Mouse (Mus musculus): ENCODE measurements around the gene Usp29.
"Not testable (repeated sequence)": the region's sequence is repeated elsewhere in the genome, so short reads cannot be mapped to it uniquely, and the experiment has no call there.

The Usp29 gene

DNA sequence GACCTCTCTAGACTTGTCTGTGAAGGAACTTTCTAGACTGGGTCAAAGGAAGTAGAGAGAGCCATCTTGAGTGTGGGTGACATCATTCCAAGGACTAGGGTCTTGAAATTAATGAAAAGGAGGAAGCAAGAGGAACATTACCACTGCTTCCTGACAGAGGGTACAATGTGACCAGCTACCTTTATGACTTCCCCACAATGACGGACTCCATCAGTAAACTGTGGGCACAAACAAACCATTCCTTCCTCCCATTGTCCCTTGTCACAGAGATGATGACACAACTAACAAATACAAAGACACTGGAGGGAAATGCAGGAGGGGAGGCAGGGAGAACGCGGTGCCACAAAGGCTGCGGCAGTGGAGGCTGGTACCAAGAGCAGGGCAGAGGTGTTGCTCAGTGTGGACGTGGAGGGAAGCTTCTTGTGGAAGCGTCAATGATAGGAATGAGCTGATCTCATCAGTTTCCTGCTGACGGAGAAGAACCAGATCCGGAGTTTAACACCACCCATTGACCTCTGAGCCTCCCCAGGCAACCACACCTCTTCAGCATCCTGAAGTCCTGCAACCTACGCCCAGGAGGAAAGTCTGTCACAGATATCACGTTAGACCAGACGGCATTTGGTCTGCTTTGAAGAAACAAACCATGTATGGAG is 149.3 kb downstream of the Usp29 start:
- peaks cover 9% of the 10 kb centered on the region; the same call in 1 of the 2 replicates for H3K4me1 ChIP-seq (replicated peaks; ENCODE audit: low read depth, low read length)
- no peak overlapping the region for H3K4me3 ChIP-seq (replicated peaks; ENCODE audit: low read length)
- no peaks in the 10 kb centered on the region for H3K36me3 ChIP-seq (ENCODE audit: insufficient read depth, low read length)
- H3K9me3 ChIP-seq (ENCODE audit: low read length): no peaks in the 10 kb centered on the region
- H3K27me3 ChIP-seq (ENCODE audit: insufficient read depth, low read length): 0 out of 2 replicates have a peak, but pooled peaks cover 4% of the 10 kb centered on the region
- no peak for TF ChIP-seq NANOG (IDR thresholded peaks at IDR 0.05; ENCODE audit: borderline replicate concordance, low read length)
- TF ChIP-seq POU5F1 (IDR thresholded peaks at IDR 0.05; ENCODE audit: borderline replicate concordance, low read length): no peak
- no peak for TF ChIP-seq CTCF (conservative IDR thresholded peaks at IDR 0.05; ENCODE audit: low read length)

DNA sequence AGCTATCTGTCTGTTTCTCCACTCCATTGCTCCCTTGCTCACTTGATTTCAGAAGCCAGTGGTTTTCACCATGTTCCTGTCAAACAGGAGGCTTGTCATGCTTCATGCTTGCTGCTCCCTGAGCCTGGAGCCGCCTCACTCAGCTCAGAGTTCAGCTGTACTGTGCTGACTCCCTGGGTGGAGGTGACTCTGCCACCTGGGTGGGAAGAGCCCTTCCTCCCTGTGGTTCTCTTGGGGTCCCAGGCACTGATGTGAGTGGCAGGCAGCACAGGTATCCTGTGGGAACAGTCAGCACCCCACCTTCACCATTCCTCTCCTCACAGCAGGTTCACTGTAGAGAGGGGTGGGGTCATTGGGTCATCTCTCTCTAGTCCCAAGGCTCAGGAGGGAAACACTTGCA is 150.5 kb downstream of the Usp29 start:
- not testable (repeated sequence) for H3K4me3 ChIP-seq (replicated peaks; ENCODE audit: low read length); H3K9me3 ChIP-seq (ENCODE audit: low read length); H3K36me3 ChIP-seq (ENCODE audit: insufficient read depth, low read length); H3K27me3 ChIP-seq (ENCODE audit: insufficient read depth, low read length); H3K4me1 ChIP-seq (replicated peaks; ENCODE audit: low read depth, low read length)

GRCm38 (mm10) chr7:6881473-6882046 is 151.2 kb downstream of the Usp29 start:
- 0 out of 2 replicates have a peak, but pooled peaks cover 4% of the 10 kb centered on the region for H3K27me3 ChIP-seq (ENCODE audit: insufficient read depth, low read length)
- TF ChIP-seq CTCF (conservative IDR thresholded peaks at IDR 0.05; ENCODE audit: low read length) (no peak), POU5F1 (IDR thresholded peaks at IDR 0.05; ENCODE audit: borderline replicate concordance, low read length) (no peak), NANOG (IDR thresholded peaks at IDR 0.05; ENCODE audit: borderline replicate concordance, low read length) (no peak)
- H3K36me3 ChIP-seq (ENCODE audit: insufficient read depth, low read length): no peaks in the 10 kb centered on the region

DNA sequence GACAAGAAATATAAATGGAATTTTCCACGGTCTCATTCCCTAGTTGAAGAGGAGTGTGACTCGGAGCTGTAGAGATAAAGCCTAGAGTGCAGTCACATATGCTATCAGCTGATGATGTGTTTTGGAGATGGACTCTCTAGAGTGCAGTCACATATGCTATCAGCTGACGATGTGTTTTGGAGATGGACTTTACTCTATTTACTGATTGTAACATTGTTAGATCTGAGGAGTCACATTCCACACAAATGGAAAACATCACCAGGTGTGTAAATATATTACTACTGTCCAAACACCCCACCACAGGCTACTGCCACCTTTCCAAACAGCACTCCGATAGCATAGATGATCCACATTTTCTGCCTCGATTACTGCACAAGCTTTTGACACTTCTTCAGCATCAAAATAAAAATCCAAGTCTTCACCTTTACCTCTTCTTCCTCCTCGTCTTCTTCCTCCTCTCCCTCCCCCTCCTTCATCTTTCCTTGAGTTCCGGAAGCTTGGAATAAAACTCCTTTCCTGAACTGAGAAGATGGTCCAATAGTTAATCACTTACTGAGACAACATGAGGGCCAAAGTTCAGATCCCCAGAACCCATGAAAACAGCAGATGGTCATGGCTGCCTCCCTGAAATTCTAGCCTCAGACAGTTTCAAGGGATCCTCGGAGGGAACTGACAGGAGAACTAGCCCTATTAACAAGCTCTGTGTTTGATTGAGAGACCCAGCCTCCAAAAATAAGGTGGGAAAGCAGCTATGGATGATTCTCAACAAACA is 153.2 kb downstream of the Usp29 start:
- no peaks in the 10 kb centered on the region for H3K36me3 ChIP-seq (ENCODE audit: insufficient read depth, low read length)
- no peak overlapping the region for H3K4me3 ChIP-seq (replicated peaks; ENCODE audit: low read length)
- peaks cover 9% of the 10 kb centered on the region; the same call in 1 of the 2 replicates for H3K4me1 ChIP-seq (replicated peaks; ENCODE audit: low read depth, low read length)
- no peaks in the 10 kb centered on the region for H3K9me3 ChIP-seq (ENCODE audit: low read length)
- no peak for TF ChIP-seq POU5F1 (IDR thresholded peaks at IDR 0.05; ENCODE audit: borderline replicate concordance, low read length)
- no peak for TF ChIP-seq CTCF (conservative IDR thresholded peaks at IDR 0.05; ENCODE audit: low read length)
- no peak for TF ChIP-seq NANOG (IDR thresholded peaks at IDR 0.05; ENCODE audit: borderline replicate concordance, low read length)
- 0 out of 2 replicates have a peak, but pooled peaks cover 4% of the 10 kb centered on the region for H3K27me3 ChIP-seq (ENCODE audit: insufficient read depth, low read length)

More at GRCm38 (mm10) chr7:6881473-6882046, 151.2 kb downstream of the Usp29 start:
- H3K4me3 ChIP-seq (replicated peaks; ENCODE audit: low read length): no peak overlapping the region
- no peaks in the 10 kb centered on the region for H3K9me3 ChIP-seq (ENCODE audit: low read length)
- H3K4me1 ChIP-seq (replicated peaks; ENCODE audit: low read depth, low read length): peaks cover 9% of the 10 kb centered on the region; the same call in 1 of the 2 replicates

GRCm38 (mm10) chr7:6885416-6885815 is 155.0 kb downstream of the Usp29 start:
- Histone ChIP-seq H3K36me3 (ENCODE audit: insufficient read depth, low read length) (no peaks in the 10 kb centered on the region), H3K4me1 (replicated peaks; ENCODE audit: low read depth, low read length) (peaks cover 3% of the 10 kb centered on the region; the same call in 1 of the 2 replicates), H3K4me3 (replicated peaks; ENCODE audit: low read length) (no peak overlapping the region), H3K27me3 (ENCODE audit: insufficient read depth, low read length) (no peaks in the 10 kb centered on the region), H3K9me3 (ENCODE audit: low read length) (no peaks in the 10 kb centered on the region)
- no peak for TF ChIP-seq POU5F1 (IDR thresholded peaks at IDR 0.05; ENCODE audit: borderline replicate concordance, low read length)
- no peak for TF ChIP-seq NANOG (IDR thresholded peaks at IDR 0.05; ENCODE audit: borderline replicate concordance, low read length)
- no peak for TF ChIP-seq CTCF (conservative IDR thresholded peaks at IDR 0.05; ENCODE audit: low read length)

- H3K9me3 ChIP-seq (ENCODE audit: low read length): no peaks in the 10 kb centered on the region
Measured at GRCm38 (mm10) chr7:6886896-6887295, 156.5 kb downstream of the Usp29 start.

DNA sequence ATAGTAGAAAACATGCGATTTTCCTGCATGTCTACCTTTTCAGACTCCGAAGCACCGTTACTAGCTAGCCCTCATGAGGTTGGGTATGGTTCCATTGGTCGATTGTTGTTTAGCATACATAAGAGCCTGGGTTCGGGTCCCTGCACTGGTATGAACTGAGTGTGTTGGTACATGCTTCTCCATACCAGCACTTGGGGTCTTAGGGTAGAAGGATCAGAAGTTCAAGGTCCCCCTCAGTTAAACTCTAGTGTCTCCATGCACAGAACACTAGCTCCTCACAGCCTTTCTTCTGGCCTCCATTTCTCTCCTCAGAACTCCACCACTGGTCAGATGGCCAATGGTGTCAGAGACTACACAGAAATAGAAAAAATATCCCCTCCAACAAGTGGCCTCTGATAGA is 159.5 kb downstream of the Usp29 start:
- no peaks in the 10 kb centered on the region for H3K27me3 ChIP-seq (ENCODE audit: insufficient read depth, low read length)
- no peaks in the 10 kb centered on the region for H3K4me1 ChIP-seq (replicated peaks; ENCODE audit: low read depth, low read length)
- no peaks in the 10 kb centered on the region for H3K9me3 ChIP-seq (ENCODE audit: low read length)
- no peak overlapping the region for H3K4me3 ChIP-seq (replicated peaks; ENCODE audit: low read length)
- no peaks in the 10 kb centered on the region for H3K36me3 ChIP-seq (ENCODE audit: insufficient read depth, low read length)
- TF ChIP-seq POU5F1 (IDR thresholded peaks at IDR 0.05; ENCODE audit: borderline replicate concordance, low read length): no peak
- no peak for TF ChIP-seq NANOG (IDR thresholded peaks at IDR 0.05; ENCODE audit: borderline replicate concordance, low read length)
- no peak for TF ChIP-seq CTCF (conservative IDR thresholded peaks at IDR 0.05; ENCODE audit: low read length)

More at GRCm38 (mm10) chr7:6886896-6887295, 156.5 kb downstream of the Usp29 start:
- TF ChIP-seq CTCF (conservative IDR thresholded peaks at IDR 0.05; ENCODE audit: low read length): no peak
- no peak for TF ChIP-seq NANOG (IDR thresholded peaks at IDR 0.05; ENCODE audit: borderline replicate concordance, low read length)
- no peak for TF ChIP-seq POU5F1 (IDR thresholded peaks at IDR 0.05; ENCODE audit: borderline replicate concordance, low read length)
- Histone ChIP-seq H3K27me3 (ENCODE audit: insufficient read depth, low read length) (no peaks in the 10 kb centered on the region), H3K36me3 (ENCODE audit: insufficient read depth, low read length) (no peaks in the 10 kb centered on the region), H3K4me1 (replicated peaks; ENCODE audit: low read depth, low read length) (no peaks in the 10 kb centered on the region), H3K4me3 (replicated peaks; ENCODE audit: low read length) (no peak overlapping the region)

DNA sequence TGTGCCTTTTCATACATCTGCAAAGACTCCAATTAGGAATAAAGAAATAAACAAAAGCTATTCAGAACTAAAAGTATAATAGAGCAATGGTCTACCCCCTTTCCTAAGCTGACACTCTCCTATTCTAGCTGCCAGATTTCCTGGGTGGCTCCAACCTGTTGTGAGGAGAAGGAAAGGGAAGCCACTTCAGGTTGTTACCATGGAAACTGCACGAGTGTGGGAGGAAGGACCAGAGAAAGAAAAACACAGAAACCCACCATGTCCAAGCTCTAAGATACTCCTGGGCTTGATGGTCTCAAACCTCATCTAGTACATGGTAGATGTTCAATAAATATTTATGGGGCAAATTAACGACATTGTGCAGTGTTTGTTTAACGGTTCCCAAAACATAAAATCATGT is 160.8 kb downstream of the Usp29 start:
- Histone ChIP-seq H3K36me3 (ENCODE audit: insufficient read depth, low read length) (no peaks in the 10 kb centered on the region), H3K27me3 (ENCODE audit: insufficient read depth, low read length) (no peaks in the 10 kb centered on the region), H3K9me3 (ENCODE audit: low read length) (no peaks in the 10 kb centered on the region), H3K4me1 (replicated peaks; ENCODE audit: low read depth, low read length) (no peaks in the 10 kb centered on the region), H3K4me3 (replicated peaks; ENCODE audit: low read length) (no peak overlapping the region)
- TF ChIP-seq NANOG (IDR thresholded peaks at IDR 0.05; ENCODE audit: borderline replicate concordance, low read length) (no peak), CTCF (conservative IDR thresholded peaks at IDR 0.05; ENCODE audit: low read length) (no peak), POU5F1 (IDR thresholded peaks at IDR 0.05; ENCODE audit: borderline replicate concordance, low read length) (no peak)

GRCm38 (mm10) chr7:6897021-6897420 is 166.6 kb downstream of the Usp29 start:
- H3K9me3 ChIP-seq (ENCODE audit: low read length); H3K27me3 ChIP-seq (ENCODE audit: insufficient read depth, low read length); H3K4me3 ChIP-seq (replicated peaks; ENCODE audit: low read length); H3K36me3 ChIP-seq (ENCODE audit: insufficient read depth, low read length); H3K4me1 ChIP-seq (replicated peaks; ENCODE audit: low read depth, low read length): not testable (repeated sequence)
